Mouse (Mus musculus): ENCODE results near the gene Cfap161.

Gene Cfap161

GRCm38 (mm10) chr7:83737914-83738490 is 56.7 kb downstream of the Cfap161 start:
- no peak for TF ChIP-seq GATA4 (IDR thresholded peaks at IDR 0.05; ENCODE audit: insufficient replicate concordance, low read length)

GRCm38 (mm10) chr7:83736341-83737115 is 58.2 kb downstream of the Cfap161 start:
- TF ChIP-seq GATA4 (IDR thresholded peaks at IDR 0.05; ENCODE audit: insufficient replicate concordance, low read length), result no peak

GRCm38 (mm10) chr7:83735108-83735781 is 59.4 kb downstream of the Cfap161 start:
- TF ChIP-seq GATA4 (IDR thresholded peaks at IDR 0.05; ENCODE audit: insufficient replicate concordance, low read length), result no peak

- TF ChIP-seq GATA4 (IDR thresholded peaks at IDR 0.05; ENCODE audit: insufficient replicate concordance, low read length), result no peak
These were observed 60.0 kb downstream of the Cfap161 start for GRCm38 (mm10) chr7:83734671-83735082.

GRCm38 (mm10) chr7:83734246-83734645 is 60.4 kb downstream of the Cfap161 start:
- TF ChIP-seq GATA4 (IDR thresholded peaks at IDR 0.05; ENCODE audit: insufficient replicate concordance, low read length), result no peak

GRCm38 (mm10) chr7:83732781-83733180 is 61.9 kb downstream of the Cfap161 start:
- TF ChIP-seq GATA4 (IDR thresholded peaks at IDR 0.05; ENCODE audit: insufficient replicate concordance, low read length), result no peak

- no peak for TF ChIP-seq GATA4 (IDR thresholded peaks at IDR 0.05; ENCODE audit: insufficient replicate concordance, low read length)
These were observed 62.6 kb downstream of the Cfap161 start for GRCm38 (mm10) chr7:83731961-83732666.

- no peak for TF ChIP-seq GATA4 (IDR thresholded peaks at IDR 0.05; ENCODE audit: insufficient replicate concordance, low read length)
These were observed 63.4 kb downstream of the Cfap161 start for GRCm38 (mm10) chr7:83731297-83731696.

GRCm38 (mm10) chr7:83726936-83727632 is 67.6 kb downstream of the Cfap161 start:
- TF ChIP-seq GATA4 (IDR thresholded peaks at IDR 0.05; ENCODE audit: insufficient replicate concordance, low read length), result no peak

GRCm38 (mm10) chr7:83725801-83726200 is 68.9 kb downstream of the Cfap161 start:
- TF ChIP-seq GATA4 (IDR thresholded peaks at IDR 0.05; ENCODE audit: insufficient replicate concordance, low read length), result no peak

GRCm38 (mm10) chr7:83724541-83724940 is 70.1 kb downstream of the Cfap161 start:
- TF ChIP-seq GATA4 (IDR thresholded peaks at IDR 0.05; ENCODE audit: insufficient replicate concordance, low read length), result peak; percentile 65; the same call in 1 of the 2 replicates

Measured in liver, adult (tissue).